Mouse (Mus musculus): ENCODE measurements around the gene Rundc3a. TPM values are rescaled to one million over a fixed set of nuclear protein-coding genes. Genes with fewer than 3 reads are reported as not detected.

The Rundc3a gene
- polyA plus RNA-seq, 1 experiment from 2014 or later: 0.72 TPM

DNA sequence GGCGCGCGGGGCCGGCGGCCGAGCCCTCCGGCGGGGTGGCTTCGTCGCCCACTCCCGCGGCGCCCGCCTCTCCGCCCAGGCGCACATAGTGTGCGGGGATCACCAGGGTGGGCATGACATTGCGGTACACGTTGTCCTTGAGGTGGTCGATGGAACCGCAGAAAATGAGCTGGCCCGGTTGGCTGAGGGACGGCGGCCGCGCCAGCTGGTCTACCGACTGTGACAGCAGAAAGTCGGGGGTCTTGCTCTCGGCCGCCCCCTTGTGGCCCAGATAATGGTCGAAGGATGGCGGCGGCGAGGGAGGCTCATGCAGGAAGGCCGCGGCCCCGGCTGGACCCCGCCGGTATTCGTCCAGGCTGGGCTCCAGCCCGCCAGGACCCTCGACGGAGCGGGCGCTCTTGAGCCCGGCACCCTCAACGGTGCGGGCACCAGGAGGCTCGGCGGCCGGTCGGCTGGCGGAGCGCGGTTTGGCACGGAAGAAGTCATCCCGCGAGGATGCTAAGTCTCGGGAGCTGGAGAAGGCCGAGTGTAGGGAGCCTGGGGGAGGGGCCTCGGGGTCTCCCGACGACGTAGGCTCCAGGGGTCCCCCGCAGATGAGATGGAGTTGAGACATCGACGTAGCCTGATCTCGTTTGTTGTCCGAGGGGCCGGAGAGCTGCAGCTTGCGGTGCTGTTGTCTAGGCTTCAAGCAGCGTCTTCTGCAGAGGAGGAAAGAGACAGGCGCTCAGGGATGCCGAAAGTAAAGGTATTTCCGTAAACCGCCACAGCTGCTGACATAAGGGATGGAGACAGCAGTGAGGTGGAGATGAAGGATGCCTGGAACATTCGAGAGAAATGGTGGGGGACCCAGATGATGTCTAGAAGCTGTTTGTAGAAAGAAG lies 45.2 kb downstream of the Rundc3a start:
- Histone ChIP-seq H3K27ac (ENCODE audit: low read length) (no peak overlapping the region), H3K27me3 (ENCODE audit: control insufficient read depth, insufficient read depth, low read length) (peaks cover 2% of the 10 kb centered on the region; the same call in 1 of the 2 replicates), H3K9ac (ENCODE audit: low read length) (peak overlapping the region; percentile 70), H3K4me3 (ENCODE audit: low read length) (peak overlapping the region; percentile 56), H3K9me3 (replicated peaks; ENCODE audit: control insufficient read depth, low read length) (no peaks in the 10 kb centered on the region), H3K4me2 (ENCODE audit: low read depth, low read length) (peak overlapping the region; percentile 92), H3K4me1 (ENCODE audit: control insufficient read depth, insufficient read depth, low read length) (peaks cover 14% of the 10 kb centered on the region), H3K36me3 (ENCODE audit: control insufficient read depth, insufficient read depth) (peaks cover 30% of the 10 kb centered on the region)
- peak; percentile 15 for ATAC-seq (replicated peaks; ENCODE audit: extremely low read depth, insufficient read depth, low FRiP score)
- WGBS: 19% methylated on average over 77 of the region's 77 CpGs

DNA sequence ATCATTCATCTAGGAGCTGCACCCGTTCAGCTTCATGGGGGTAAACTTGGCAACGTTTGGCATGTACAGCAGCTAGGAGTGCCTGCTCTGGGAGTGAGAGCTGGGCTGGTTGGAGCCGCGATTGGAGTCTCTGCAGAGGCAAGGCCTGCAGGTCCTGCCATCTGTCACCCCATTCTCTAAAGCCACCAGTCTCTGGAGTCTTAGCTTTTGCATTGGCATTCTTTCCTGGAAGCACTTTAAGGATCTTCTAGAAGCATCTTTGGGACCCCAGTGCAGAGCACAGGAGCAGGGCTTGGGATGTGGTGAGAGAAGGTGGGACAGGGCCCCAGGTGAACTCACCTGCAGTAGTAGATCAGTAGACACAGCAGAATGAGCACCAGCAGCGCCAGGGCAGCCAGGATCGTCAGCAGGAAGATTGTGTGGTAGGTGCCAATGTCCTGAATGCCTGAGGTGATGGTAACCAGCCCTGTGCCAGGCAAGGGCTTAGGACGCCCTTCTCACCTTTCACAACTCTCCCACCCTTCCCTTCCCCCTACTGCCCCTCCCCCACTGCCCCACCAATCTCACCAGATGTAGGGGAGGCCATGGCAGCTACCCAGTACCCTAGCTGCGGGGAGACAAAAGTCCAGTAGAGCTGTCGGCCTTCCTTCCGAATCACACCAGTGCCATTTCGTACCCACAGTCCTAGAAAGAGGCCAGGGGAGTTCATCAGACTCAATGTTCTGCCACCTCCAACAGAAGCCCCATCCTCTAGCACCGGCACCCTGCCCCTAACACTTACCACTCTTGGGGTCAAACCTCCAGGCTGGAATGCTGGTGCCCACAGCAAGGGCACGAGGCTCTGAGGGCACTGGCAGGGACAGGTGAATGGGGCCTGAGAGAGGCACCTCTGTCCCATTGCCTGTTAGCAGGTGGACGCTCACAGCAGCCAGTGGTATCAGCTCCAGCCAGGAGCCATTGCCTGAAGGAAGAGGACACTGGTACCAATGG lies 46.2 kb downstream of the Rundc3a start:
- H3K9ac ChIP-seq (ENCODE audit: low read length): no peak overlapping the region
- no peaks in the 10 kb centered on the region for H3K9me3 ChIP-seq (replicated peaks; ENCODE audit: control insufficient read depth, low read length)
- peaks cover 20% of the 10 kb centered on the region for H3K4me1 ChIP-seq (ENCODE audit: control insufficient read depth, insufficient read depth, low read length)
- no peak for ATAC-seq (replicated peaks; ENCODE audit: extremely low read depth, insufficient read depth, low FRiP score)
- H3K27ac ChIP-seq (ENCODE audit: low read length): no peak overlapping the region
- H3K36me3 ChIP-seq (ENCODE audit: control insufficient read depth, insufficient read depth): peaks cover 30% of the 10 kb centered on the region
- 81% methylated on average over 14 of the region's 14 CpGs for WGBS
- H3K4me2 ChIP-seq (ENCODE audit: low read depth, low read length): no peak overlapping the region
- H3K4me3 ChIP-seq (ENCODE audit: low read length): no peak overlapping the region; the same call in 1 of the 2 replicates
- H3K27me3 ChIP-seq (ENCODE audit: control insufficient read depth, insufficient read depth, low read length): peaks cover 2% of the 10 kb centered on the region; the same call in 1 of the 2 replicates

DNA sequence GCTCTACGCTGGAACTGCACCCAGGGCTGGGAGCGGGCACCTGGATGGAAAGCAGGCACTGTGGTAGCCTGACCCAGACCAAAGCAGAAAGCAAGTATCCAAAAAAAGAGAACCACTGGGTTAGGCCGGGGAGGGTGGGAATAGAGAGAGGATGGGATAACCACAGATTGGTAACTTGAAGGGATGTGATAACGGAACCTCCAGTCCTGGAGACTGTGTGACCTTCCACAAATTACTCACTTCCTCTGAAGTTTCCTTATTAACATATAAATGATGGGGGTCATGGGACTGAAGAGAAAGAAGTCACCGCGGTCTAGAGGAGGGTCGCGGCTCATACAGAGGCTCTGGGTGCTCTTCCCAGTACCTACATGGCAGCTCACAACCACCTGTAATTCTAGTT lies 47.1 kb downstream of the Rundc3a start:
- Histone ChIP-seq H3K4me3 (ENCODE audit: low read length) (no peak overlapping the region), H3K36me3 (ENCODE audit: control insufficient read depth, insufficient read depth) (peaks cover 24% of the 10 kb centered on the region), H3K27me3 (ENCODE audit: control insufficient read depth, insufficient read depth, low read length) (peaks cover 2% of the 10 kb centered on the region; the same call in 1 of the 2 replicates), H3K4me1 (ENCODE audit: control insufficient read depth, insufficient read depth, low read length) (peaks cover 27% of the 10 kb centered on the region), H3K27ac (ENCODE audit: low read length) (no peak overlapping the region), H3K9ac (ENCODE audit: low read length) (no peak overlapping the region), H3K4me2 (ENCODE audit: low read depth, low read length) (no peak overlapping the region), H3K9me3 (replicated peaks; ENCODE audit: control insufficient read depth, low read length) (no peaks in the 10 kb centered on the region)
- 90% methylated on average over 8 of the region's 8 CpGs for WGBS
- ATAC-seq (replicated peaks; ENCODE audit: extremely low read depth, insufficient read depth, low FRiP score): no peak

DNA sequence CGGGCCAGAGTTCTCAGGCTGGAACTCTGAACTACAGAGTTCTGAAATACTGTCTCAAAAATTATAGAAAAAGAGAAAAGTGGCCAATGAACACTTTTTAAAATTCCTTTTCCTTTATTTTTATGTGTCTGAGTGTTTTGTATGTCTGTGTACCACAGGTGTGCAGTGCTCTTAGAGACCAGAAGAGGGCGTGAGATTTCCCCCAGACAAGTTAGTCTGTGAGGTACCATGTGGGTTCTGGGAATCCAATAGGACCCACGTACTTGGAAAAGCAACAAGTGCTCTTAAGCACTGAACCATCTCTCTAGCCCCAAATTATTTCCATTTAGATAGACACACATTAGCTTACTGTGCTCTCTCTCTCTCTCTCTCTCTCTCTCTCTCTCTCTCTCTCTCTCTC lies 48.2 kb downstream of the Rundc3a start:
- peaks cover 34% of the 10 kb centered on the region for H3K4me1 ChIP-seq (ENCODE audit: control insufficient read depth, insufficient read depth, low read length)
- no peak overlapping the region for H3K27ac ChIP-seq (ENCODE audit: low read length)
- no peaks in the 10 kb centered on the region for H3K9me3 ChIP-seq (replicated peaks; ENCODE audit: control insufficient read depth, low read length)
- no peak for ATAC-seq (replicated peaks; ENCODE audit: extremely low read depth, insufficient read depth, low FRiP score)
- peaks cover 2% of the 10 kb centered on the region; the same call in 1 of the 2 replicates for H3K27me3 ChIP-seq (ENCODE audit: control insufficient read depth, insufficient read depth, low read length)
- no peak overlapping the region for H3K4me2 ChIP-seq (ENCODE audit: low read depth, low read length)
- H3K36me3 ChIP-seq (ENCODE audit: control insufficient read depth, insufficient read depth): peaks cover 17% of the 10 kb centered on the region
- WGBS: 82% methylated on average over 3 of the region's 3 CpGs
- no peak overlapping the region for H3K9ac ChIP-seq (ENCODE audit: low read length)
- no peak overlapping the region for H3K4me3 ChIP-seq (ENCODE audit: low read length)

DNA sequence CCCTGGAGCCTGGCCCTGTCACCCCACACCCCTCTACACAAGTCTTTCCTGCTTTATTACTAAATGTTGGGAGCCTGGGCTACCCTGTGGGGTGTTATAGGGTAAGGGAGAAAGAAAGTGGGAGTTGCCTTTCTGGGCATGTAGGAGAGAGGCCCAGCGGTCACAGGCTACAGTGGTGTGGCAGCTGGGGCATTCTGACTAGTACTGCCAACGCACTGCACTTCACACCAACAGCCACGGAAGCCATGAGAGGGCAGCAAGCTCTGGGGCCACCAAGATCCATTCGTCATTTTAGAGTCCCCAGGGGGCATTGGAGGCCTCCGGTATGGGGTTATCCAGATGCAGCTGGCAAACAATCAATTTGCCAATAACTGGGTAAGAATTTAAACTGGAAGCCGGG lies 48.9 kb downstream of the Rundc3a start:
- no peak overlapping the region for H3K27ac ChIP-seq (ENCODE audit: low read length)
- no peaks in the 10 kb centered on the region for H3K9me3 ChIP-seq (replicated peaks; ENCODE audit: control insufficient read depth, low read length)
- H3K4me2 ChIP-seq (ENCODE audit: low read depth, low read length): no peak overlapping the region
- no peak overlapping the region for H3K9ac ChIP-seq (ENCODE audit: low read length)
- H3K36me3 ChIP-seq (ENCODE audit: control insufficient read depth, insufficient read depth): peaks cover 17% of the 10 kb centered on the region
- H3K4me1 ChIP-seq (ENCODE audit: control insufficient read depth, insufficient read depth, low read length): peaks cover 33% of the 10 kb centered on the region
- H3K4me3 ChIP-seq (ENCODE audit: low read length): no peak overlapping the region
- 85% methylated on average over 6 of the region's 6 CpGs for WGBS
- no peak for ATAC-seq (replicated peaks; ENCODE audit: extremely low read depth, insufficient read depth, low FRiP score)
- peaks cover 2% of the 10 kb centered on the region; the same call in 1 of the 2 replicates for H3K27me3 ChIP-seq (ENCODE audit: control insufficient read depth, insufficient read depth, low read length)

DNA sequence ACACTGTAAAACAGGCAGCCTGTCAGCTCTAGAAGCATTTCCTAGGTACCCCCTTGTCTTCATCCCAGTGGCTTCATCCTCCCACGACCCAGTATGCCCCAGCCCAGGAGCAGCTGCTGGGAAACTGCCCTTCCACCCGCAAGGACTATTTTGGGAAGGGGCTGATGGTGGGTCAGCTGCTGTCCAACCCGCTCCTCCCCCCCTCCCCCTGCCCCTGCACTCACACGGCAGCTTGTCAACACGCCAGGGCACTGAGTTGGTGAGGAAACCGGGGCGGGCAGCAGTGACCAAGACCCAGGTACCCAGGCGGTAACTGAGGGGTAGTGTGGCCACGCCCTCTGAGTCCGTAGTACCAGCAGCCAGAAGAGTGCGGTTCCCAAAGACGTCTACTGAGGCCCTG lies 50.5 kb downstream of the Rundc3a start:
- ATAC-seq (replicated peaks; ENCODE audit: extremely low read depth, insufficient read depth, low FRiP score): no peak
- 43% methylated on average over 12 of the region's 12 CpGs for WGBS
- H3K4me3 ChIP-seq (ENCODE audit: low read length): no peak overlapping the region
- peaks cover 2% of the 10 kb centered on the region; the same call in 1 of the 2 replicates for H3K27me3 ChIP-seq (ENCODE audit: control insufficient read depth, insufficient read depth, low read length)
- peaks cover 16% of the 10 kb centered on the region for H3K36me3 ChIP-seq (ENCODE audit: control insufficient read depth, insufficient read depth)
- H3K4me2 ChIP-seq (ENCODE audit: low read depth, low read length): peak overlapping the region; percentile 19; the same call in 1 of the 2 replicates
- no peak overlapping the region for H3K27ac ChIP-seq (ENCODE audit: low read length)
- H3K9me3 ChIP-seq (replicated peaks; ENCODE audit: control insufficient read depth, low read length): no peaks in the 10 kb centered on the region
- H3K4me1 ChIP-seq (ENCODE audit: control insufficient read depth, insufficient read depth, low read length): peaks cover 42% of the 10 kb centered on the region
- H3K9ac ChIP-seq (ENCODE audit: low read length): peak overlapping the region; percentile 42

DNA sequence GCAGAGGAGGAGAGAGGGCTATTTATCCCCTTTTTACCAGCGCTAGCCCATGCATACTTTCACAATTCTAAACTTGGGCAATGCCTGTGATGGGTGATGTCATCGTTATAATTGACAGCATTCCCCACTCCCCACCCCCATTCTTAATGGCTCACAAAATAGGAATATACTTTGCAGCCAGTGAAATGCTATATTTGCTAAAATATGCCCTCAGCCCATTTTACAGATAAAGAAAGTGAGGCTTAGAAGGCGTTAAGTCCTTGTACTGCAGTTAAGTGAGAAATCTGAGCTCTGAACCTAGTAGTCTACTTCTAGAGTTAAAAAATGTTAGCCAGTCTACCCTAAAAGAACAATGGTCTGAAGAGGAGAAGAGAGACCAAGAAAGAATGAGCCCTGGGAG lies 51.1 kb downstream of the Rundc3a start:
- 61% methylated on average over 3 of the region's 3 CpGs for WGBS
- no peak overlapping the region for H3K27ac ChIP-seq (ENCODE audit: low read length)
- H3K36me3 ChIP-seq (ENCODE audit: control insufficient read depth, insufficient read depth): peaks cover 11% of the 10 kb centered on the region
- H3K9ac ChIP-seq (ENCODE audit: low read length): no peak overlapping the region; the same call in 1 of the 2 replicates
- no peak overlapping the region for H3K4me2 ChIP-seq (ENCODE audit: low read depth, low read length)
- no peaks in the 10 kb centered on the region for H3K9me3 ChIP-seq (replicated peaks; ENCODE audit: control insufficient read depth, low read length)
- 0 out of 2 replicates have a peak, but pooled peaks cover 2% of the 10 kb centered on the region for H3K27me3 ChIP-seq (ENCODE audit: control insufficient read depth, insufficient read depth, low read length)
- no peak overlapping the region for H3K4me3 ChIP-seq (ENCODE audit: low read length)
- no peak for ATAC-seq (replicated peaks; ENCODE audit: extremely low read depth, insufficient read depth, low FRiP score)
- peaks cover 44% of the 10 kb centered on the region for H3K4me1 ChIP-seq (ENCODE audit: control insufficient read depth, insufficient read depth, low read length)

DNA sequence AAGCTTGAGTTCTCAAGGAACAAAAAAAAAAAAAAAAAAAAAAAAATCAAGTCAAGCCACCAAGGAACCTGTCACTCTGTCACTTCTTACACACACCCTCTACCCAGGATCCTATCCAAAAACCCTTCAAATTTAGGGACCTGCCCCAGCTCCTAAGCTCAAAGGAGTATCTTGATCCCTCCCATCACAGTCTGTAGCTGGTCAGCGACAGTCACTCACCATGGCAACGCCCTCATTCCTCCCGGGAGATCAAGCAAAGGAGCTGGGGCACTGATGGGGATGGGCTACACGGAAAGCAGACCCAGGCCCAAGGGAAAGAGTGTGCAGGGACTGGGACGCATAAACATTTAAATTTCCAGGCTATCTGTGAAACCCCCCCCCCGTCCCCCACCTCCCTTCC lies 51.6 kb downstream of the Rundc3a start:
- WGBS: 13% methylated on average over 6 of the region's 6 CpGs

More for the DNA sequence above, 51.6 kb downstream of the Rundc3a start:
- Histone ChIP-seq H3K27me3 (ENCODE audit: control insufficient read depth, insufficient read depth, low read length) (no peaks in the 10 kb centered on the region), H3K9ac (ENCODE audit: low read length) (no peak overlapping the region), H3K9me3 (replicated peaks; ENCODE audit: control insufficient read depth, low read length) (no peaks in the 10 kb centered on the region), H3K36me3 (ENCODE audit: control insufficient read depth, insufficient read depth) (peaks cover 7% of the 10 kb centered on the region; the same call in 1 of the 2 replicates), H3K27ac (ENCODE audit: low read length) (no peak overlapping the region), H3K4me2 (ENCODE audit: low read depth, low read length) (peak overlapping the region; percentile 91; the same call in 1 of the 2 replicates), H3K4me3 (ENCODE audit: low read length) (no peak overlapping the region), H3K4me1 (ENCODE audit: control insufficient read depth, insufficient read depth, low read length) (peaks cover 44% of the 10 kb centered on the region)
- ATAC-seq (replicated peaks; ENCODE audit: extremely low read depth, insufficient read depth, low FRiP score): no peak
